Mouse (Mus musculus): ENCODE results near the gene Tgm2.

DNA sequence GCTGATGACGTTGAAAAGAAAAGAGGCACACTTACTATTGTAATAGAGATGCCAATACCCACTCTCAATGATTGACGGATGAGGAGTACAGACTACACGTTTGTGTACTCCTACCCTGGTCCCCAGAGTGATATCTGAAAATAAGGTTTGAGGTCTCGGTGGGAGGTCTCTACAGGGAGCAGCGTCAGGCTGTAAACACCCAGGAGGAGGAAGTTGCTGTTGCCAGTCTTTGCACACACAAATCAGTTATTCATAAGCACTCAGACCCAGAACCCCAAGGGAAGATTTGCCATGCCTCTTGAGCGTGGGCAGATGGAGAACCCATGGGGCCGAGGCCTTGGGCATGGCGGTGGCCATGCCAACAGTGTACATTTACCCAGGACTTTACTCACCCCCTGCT lies 61.8 kb downstream of the Tgm2 start:
- TF ChIP-seq CTCF (IDR thresholded peaks at IDR 0.05; ENCODE audit: extremely low read depth, insufficient read depth, insufficient read length, insufficient replicate concordance) (no peak), POLR2A (IDR thresholded peaks at IDR 0.05; ENCODE audit: low read depth, low read length) (no peak)
